Mouse (Mus musculus) liver, postnatal 0 days (tissue): Measurements from ENCODE around the gene Gdpd5. TPM values are rescaled to one million over a fixed set of nuclear protein-coding genes. Genes with fewer than 3 reads are reported as not detected.

Source experiments
- ATAC-seq: fragments of 200-750 bp; cut with Nextera tagmentation; 2 replicates; pipeline ENCODE4 v1.8.0; 2017; ENCODE audit warnings: mild to moderate bottlenecking, moderate library complexity
- DNase-seq: peaks from one replicate; pipeline ENCODE4 v3.0.0-alpha.2; 2016
- H3K27ac ChIP-seq: fragments of 300-500 bp; sonication (generic); 2 replicates; pipeline ENCODE4 v1.5.1; 2014; ENCODE audit warnings: antibody characterized with exemption, moderate library complexity, mild to moderate bottlenecking, low read depth
- H3K27me3 ChIP-seq: fragments of 300-500 bp; sonication (generic); 2 replicates; pipeline ENCODE4 v1.6.1; 2014; ENCODE audit warnings: low read length, control low read depth, mixed read lengths; ENCODE audit not compliant: insufficient read depth
- H3K36me3 ChIP-seq: fragments of 300-500 bp; sonication (generic); replicated peaks from 2 replicates; pipeline ENCODE4 v1.6.1; 2014; ENCODE audit warnings: mild to moderate bottlenecking, control low read depth, low read length, moderate library complexity, mixed read lengths; ENCODE audit not compliant: insufficient read depth
- H3K4me1 ChIP-seq: fragments of 300-500 bp; sonication (generic); 2 replicates; pipeline ENCODE4 v1.6.1; 2014; ENCODE audit warnings: antibody characterized with exemption, mild to moderate bottlenecking, control low read depth; ENCODE audit not compliant: insufficient read depth
- H3K4me2 ChIP-seq: fragments of 300-500 bp; sonication (generic); 2 replicates; pipeline ENCODE4 v1.6.1; 2014; ENCODE audit warnings: low read depth, mild to moderate bottlenecking, low read length, moderate library complexity, mixed read lengths
- H3K4me3 ChIP-seq: fragments of 300-500 bp; sonication (generic); 2 replicates; pipeline ENCODE4 v1.5.1; 2014; ENCODE audit warnings: low read depth, low read length
- H3K9ac ChIP-seq: fragments of 300-500 bp; sonication (generic); replicated peaks from 2 replicates; pipeline ENCODE4 v1.6.1; 2014; ENCODE audit warnings: mild to moderate bottlenecking, moderate library complexity
- H3K9me3 ChIP-seq: fragments of 300-500 bp; sonication (generic); 2 replicates; pipeline ENCODE4 v1.6.1; 2016; ENCODE audit warnings: mild to moderate bottlenecking, control low read depth, low read length, mixed read lengths
- CTCF ChIP-seq: sonication (generic); IDR thresholded peaks from 2 replicates; pipeline ENCODE4 v1.5.1; 2016; ENCODE audit warnings: antibody characterized with exemption, low read depth
- EP300 ChIP-seq: IDR thresholded peaks from 2 replicates; pipeline ENCODE4 v1.6.1; 2016; ENCODE audit warnings: antibody characterized with exemption, low read depth, mild to moderate bottlenecking
- WGBS: fragments of 180-500 bp; shearing (Covaris S2); extraction: QIAGEN DNeasy Blood & Tissue Kit; methylation state at CpG from one replicate; pipeline ENCODE4 v1.1.7; 2014; ENCODE audit not compliant: insufficient replicate concordance; 5-methylcytosine and 5-hydroxymethylcytosine counted together
- polyA plus RNA-seq: library from polyadenylated mRNA; unstranded; fragments of >200 nt; fragmentation: Nextera tagmentation; extraction: Ambion mirVana; gene quantifications from 2 replicates; pipeline ENCODE4 v1.2.1, GENCODE M21; 2015

Gdpd5 gene
- polyA plus RNA-seq, 1 experiment from 2014 or later, result 1.7 TPM

GRCm38 (mm10) chr7:99401373-99401772, 20.2 kb downstream of the Gdpd5 start:
- H3K36me3 ChIP-seq, result no peaks in the 10 kb centered on the region
- ATAC-seq, result peak; percentile 72
- DNase-seq, result peak; percentile 42
- no peak overlapping the region for H3K27ac ChIP-seq
- 37% methylated on average over 8 of the region's 8 CpGs for WGBS
- H3K4me1 ChIP-seq, result 0 out of 2 replicates have a peak, but pooled peaks cover 2% of the 10 kb centered on the region
- H3K9ac ChIP-seq, result no peak overlapping the region
- no peaks in the 10 kb centered on the region for H3K9me3 ChIP-seq
- no peak for TF ChIP-seq CTCF
- TF ChIP-seq EP300, result no peak
- 0 out of 2 replicates have a peak overlapping the region, but pooled peaks have one; percentile 7 for H3K4me2 ChIP-seq
- no peak overlapping the region for H3K4me3 ChIP-seq
- no peaks in the 10 kb centered on the region for H3K27me3 ChIP-seq

DNA sequence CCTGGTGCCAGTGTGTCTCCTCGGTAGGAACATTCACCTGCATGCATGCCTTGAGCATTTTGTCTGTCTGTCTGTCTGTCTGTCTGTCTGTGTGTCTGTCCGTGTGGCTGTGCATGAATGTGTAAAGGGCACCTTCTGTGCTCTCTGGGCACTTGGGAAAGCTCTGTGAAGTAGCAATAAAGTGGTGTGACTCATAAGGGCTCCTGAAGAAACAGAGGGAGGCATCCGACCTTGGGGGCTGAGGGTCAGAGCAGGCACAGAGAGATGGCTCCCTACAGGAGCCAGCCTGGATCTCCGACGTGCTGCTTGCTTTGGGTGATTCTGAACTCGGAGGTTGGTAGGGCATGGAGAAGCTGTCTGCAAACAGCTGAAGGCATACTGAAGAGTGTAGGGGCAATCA, 21.3 kb downstream of the Gdpd5 start:
- TF ChIP-seq EP300, result no peak
- TF ChIP-seq CTCF, result no peak
- H3K4me2 ChIP-seq, result no peak overlapping the region
- ATAC-seq, result no peak
- no peak overlapping the region for H3K27ac ChIP-seq
- peaks cover 2% of the 10 kb centered on the region; the same call in 1 of the 2 replicates for H3K4me1 ChIP-seq
- H3K4me3 ChIP-seq, result no peak overlapping the region
- H3K9ac ChIP-seq, result no peak overlapping the region
- no peak for DNase-seq
- WGBS, result 80% methylated on average over 6 of the region's 6 CpGs
- no peaks in the 10 kb centered on the region for H3K9me3 ChIP-seq
- no peaks in the 10 kb centered on the region for H3K36me3 ChIP-seq
- no peaks in the 10 kb centered on the region for H3K27me3 ChIP-seq

GRCm38 (mm10) chr7:99403254-99403653, 22.0 kb downstream of the Gdpd5 start:
- H3K9ac ChIP-seq, result no peak overlapping the region
- H3K27ac ChIP-seq, result no peak overlapping the region
- H3K4me3 ChIP-seq, result no peak overlapping the region
- H3K9me3 ChIP-seq, result no peaks in the 10 kb centered on the region
- DNase-seq, result no peak
- H3K27me3 ChIP-seq, result no peaks in the 10 kb centered on the region
- ATAC-seq, result no peak
- H3K4me1 ChIP-seq, result peaks cover 8% of the 10 kb centered on the region
- H3K36me3 ChIP-seq, result no peaks in the 10 kb centered on the region
- no peak overlapping the region for H3K4me2 ChIP-seq
- TF ChIP-seq CTCF, result no peak
- TF ChIP-seq EP300, result no peak
- WGBS, result 87% methylated on average over 7 of the region's 7 CpGs

DNA sequence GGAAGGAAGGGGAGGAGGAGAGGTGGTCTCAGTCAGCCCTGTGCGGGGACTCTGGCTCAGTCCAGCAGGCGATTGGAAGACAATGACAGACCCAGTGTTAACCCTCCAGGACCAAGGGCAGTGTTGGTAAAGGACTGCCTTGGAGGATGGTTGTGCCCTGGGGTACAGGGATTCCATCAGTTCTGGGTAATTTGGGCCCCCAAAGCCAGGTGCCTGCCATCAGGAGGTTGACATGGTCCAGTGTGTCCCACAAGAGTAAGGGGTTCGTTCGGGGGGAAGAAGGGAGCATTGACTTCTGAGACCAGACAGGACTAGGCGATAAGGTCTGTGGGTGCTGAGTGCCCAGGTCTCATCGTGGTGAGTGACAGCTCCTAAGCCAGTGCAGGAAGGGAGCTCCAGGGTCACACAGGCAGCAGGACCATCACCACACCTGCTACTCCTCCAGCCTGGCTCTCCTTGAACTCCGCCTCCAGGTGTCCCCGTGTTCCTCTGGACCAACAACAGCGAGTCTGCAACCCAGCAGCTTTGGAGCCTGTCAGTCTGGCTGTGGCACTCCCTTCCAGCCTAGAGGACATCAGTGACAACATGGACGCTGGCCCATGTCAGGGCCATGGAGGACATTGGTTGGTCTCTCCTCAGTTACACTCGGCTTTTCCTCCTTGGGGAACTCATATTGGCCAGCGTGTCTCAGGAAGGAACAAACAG, 23.0 kb downstream of the Gdpd5 start:
- H3K4me2 ChIP-seq, result no peak overlapping the region

DNA sequence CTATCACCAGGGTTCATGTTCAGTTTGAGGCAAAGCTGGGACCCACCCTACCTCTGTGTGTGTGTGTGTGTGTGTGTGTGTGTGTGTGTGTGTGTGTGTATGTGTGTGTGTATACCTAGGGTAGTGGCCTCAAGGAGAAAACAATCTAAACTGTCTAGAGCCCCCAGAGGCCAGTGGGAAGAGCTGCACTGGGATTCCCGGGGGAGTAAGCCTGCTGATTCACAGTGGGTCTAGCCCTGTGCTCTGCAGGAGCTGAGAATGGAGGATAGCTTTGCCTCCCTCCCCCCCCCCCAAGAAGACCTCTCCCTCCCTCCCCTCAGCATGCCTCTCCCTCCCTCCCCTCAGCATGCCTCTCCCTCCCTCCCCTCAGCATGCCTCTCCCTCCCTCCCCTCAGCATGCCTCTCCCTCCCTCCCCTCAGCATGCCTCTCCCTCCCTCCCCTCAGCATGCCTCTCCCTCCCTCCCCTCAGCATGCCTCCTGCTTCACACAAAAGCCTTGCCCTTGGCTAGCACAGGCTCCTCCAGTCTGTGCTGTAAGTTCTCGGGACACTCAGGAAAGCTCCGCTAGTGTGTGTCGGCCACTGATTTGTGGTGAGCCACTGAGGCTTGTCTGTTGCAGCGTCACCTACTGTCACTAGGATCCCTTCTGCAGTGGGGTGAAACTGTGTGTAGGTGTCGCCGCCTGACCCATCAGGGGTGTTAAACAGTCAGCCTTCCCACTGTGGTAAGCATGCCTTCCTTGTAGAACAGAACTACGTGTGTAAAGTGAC, 24.4 kb downstream of the Gdpd5 start:
- Histone ChIP-seq H3K27me3 (no peaks in the 10 kb centered on the region), H3K4me1 (peaks cover 16% of the 10 kb centered on the region), H3K36me3 (no peaks in the 10 kb centered on the region), H3K27ac (no peak overlapping the region), H3K9ac (no peak overlapping the region), H3K4me3 (no peak overlapping the region), H3K4me2 (no peak overlapping the region), H3K9me3 (no peaks in the 10 kb centered on the region)
- 53% methylated on average over 8 of the region's 8 CpGs for WGBS
- TF ChIP-seq EP300 (no peak), CTCF (no peak)
- ATAC-seq, result no peak
- DNase-seq, result no peak

More for the DNA sequence above, 23.0 kb downstream of the Gdpd5 start:
- H3K27me3 ChIP-seq, result no peaks in the 10 kb centered on the region
- no peak overlapping the region for H3K9ac ChIP-seq
- peaks cover 8% of the 10 kb centered on the region for H3K4me1 ChIP-seq
- H3K27ac ChIP-seq, result no peak overlapping the region
- H3K4me3 ChIP-seq, result no peak overlapping the region
- H3K9me3 ChIP-seq, result no peaks in the 10 kb centered on the region
- no peak for ATAC-seq
- no peak for TF ChIP-seq CTCF
- TF ChIP-seq EP300, result no peak
- DNase-seq, result no peak
- no peaks in the 10 kb centered on the region for H3K36me3 ChIP-seq
- 64% methylated on average over 12 of the region's 12 CpGs for WGBS

DNA sequence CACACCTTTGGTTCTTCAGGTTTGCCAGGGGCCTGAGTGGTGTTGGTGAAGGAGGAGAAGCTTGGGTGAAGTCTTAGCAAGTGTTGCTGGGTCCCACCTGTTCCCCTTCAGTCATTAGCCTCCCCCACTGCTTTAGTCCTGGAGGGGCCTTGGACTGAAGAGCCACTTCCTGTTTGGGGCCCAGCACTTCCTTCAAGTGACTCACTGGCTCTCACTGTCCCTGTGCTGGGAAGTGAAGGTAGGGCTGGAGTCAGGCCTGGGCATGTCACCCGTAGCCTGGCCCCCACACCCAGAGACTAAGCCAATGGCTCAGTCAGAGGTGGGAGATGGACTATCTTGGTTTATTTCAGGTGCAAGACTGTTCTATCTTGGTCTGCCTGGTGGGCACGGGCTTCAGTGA, 26.4 kb downstream of the Gdpd5 start:
- Histone ChIP-seq H3K4me2 (peak overlapping the region; percentile 6; the same call in 1 of the 2 replicates), H3K9me3 (no peaks in the 10 kb centered on the region), H3K36me3 (no peaks in the 10 kb centered on the region), H3K4me1 (peaks cover 16% of the 10 kb centered on the region), H3K9ac (no peak overlapping the region), H3K27ac (0 out of 2 replicates have a peak overlapping the region, but pooled peaks have one; percentile 22), H3K27me3 (no peaks in the 10 kb centered on the region), H3K4me3 (no peak overlapping the region)
- TF ChIP-seq EP300, result no peak
- TF ChIP-seq CTCF, result no peak
- DNase-seq (no peak), ATAC-seq (peak; percentile 47; the same call in 1 of the 2 replicates)
- WGBS, result 42% methylated on average over 2 of the region's 2 CpGs
